Mouse (Mus musculus) lung, embryonic 16.5 days (tissue): Measurements from ENCODE around the gene Anapc15-ps. TPM values are rescaled to one million over a fixed set of nuclear protein-coding genes. Genes with fewer than 3 reads are reported as not detected.

Source experiments
- ATAC-seq: fragments of 200-750 bp; cut with Nextera tagmentation; 2 replicates; pipeline ENCODE4 v1.8.0; 2017; ENCODE audit warnings: low read depth, mild to moderate bottlenecking, moderate library complexity
- H3K27ac ChIP-seq: fragments of 300-500 bp; sonication (generic); 2 replicates; pipeline ENCODE4 v1.5.1; 2014; ENCODE audit warnings: mild to moderate bottlenecking, control low read depth, low read length
- H3K27me3 ChIP-seq: fragments of 300-500 bp; sonication (generic); 2 replicates; pipeline ENCODE4 v1.6.1; 2014; ENCODE audit warnings: low read depth, low read length, mixed read lengths; ENCODE audit not compliant: control insufficient read depth, insufficient read depth
- H3K36me3 ChIP-seq: fragments of 300-500 bp; sonication (generic); 2 replicates; pipeline ENCODE4 v1.6.1; 2014; ENCODE audit warnings: low read length; ENCODE audit not compliant: control insufficient read depth, insufficient read depth
- H3K4me1 ChIP-seq: fragments of 300-500 bp; sonication (generic); replicated peaks from 2 replicates; pipeline ENCODE4 v1.6.1; 2014; ENCODE audit warnings: low read length, mixed read lengths; ENCODE audit not compliant: control insufficient read depth, insufficient read depth
- H3K4me2 ChIP-seq: fragments of 300-500 bp; sonication (generic); 2 replicates; pipeline ENCODE4 v1.6.1; 2014; ENCODE audit warnings: low read depth, low read length, control low read depth
- H3K4me3 ChIP-seq: fragments of 300-500 bp; sonication (generic); 2 replicates; pipeline ENCODE4 v1.5.1; 2014; ENCODE audit warnings: mild to moderate bottlenecking, low read length, control low read depth
- H3K9ac ChIP-seq: fragments of 300-500 bp; sonication (generic); 2 replicates; pipeline ENCODE4 v1.6.1; 2014; ENCODE audit warnings: low read length, control low read depth
- H3K9me3 ChIP-seq: fragments of 300-500 bp; sonication (generic); 2 replicates; pipeline ENCODE4 v1.6.1; 2016; ENCODE audit warnings: low read length; ENCODE audit not compliant: control insufficient read depth
- WGBS: fragments of 180-500 bp; shearing (Covaris S2); extraction: QIAGEN DNeasy Blood & Tissue Kit; methylation state at CpG from one replicate; pipeline ENCODE4 v1.1.7; 2014; 5-methylcytosine and 5-hydroxymethylcytosine counted together
- polyA plus RNA-seq: library from polyadenylated mRNA; unstranded; fragments of >200 nt; fragmentation: Nextera tagmentation; extraction: Ambion mirVana; gene quantifications from 2 replicates; pipeline ENCODE4 v1.2.1, GENCODE M21; 2015

The Anapc15-ps gene
- polyA plus RNA-seq, 1 experiment from 2014 or later: not detected

GRCm38 (mm10) chr10:95709143-95709880 is 36.1 kb upstream of the Anapc15-ps start:
- Histone ChIP-seq H3K4me1 (peaks cover 7% of the 10 kb centered on the region), H3K9ac (no peak overlapping the region), H3K9me3 (no peaks in the 10 kb centered on the region), H3K4me3 (no peak overlapping the region), H3K27ac (no peak overlapping the region), H3K4me2 (no peak overlapping the region), H3K36me3 (no peaks in the 10 kb centered on the region), H3K27me3 (no peaks in the 10 kb centered on the region)
- WGBS: 57% methylated on average over 10 of the region's 10 CpGs
- ATAC-seq: no peak

- no peaks in the 10 kb centered on the region for H3K27me3 ChIP-seq
- H3K4me3 ChIP-seq: no peak overlapping the region
- peak; percentile 84 for ATAC-seq
- H3K9ac ChIP-seq: no peak overlapping the region
- peaks cover 7% of the 10 kb centered on the region for H3K4me1 ChIP-seq
- 46% methylated on average over 5 of the region's 5 CpGs for WGBS
- H3K4me2 ChIP-seq: no peak overlapping the region
- no peaks in the 10 kb centered on the region for H3K36me3 ChIP-seq
- no peaks in the 10 kb centered on the region for H3K9me3 ChIP-seq
- peak overlapping the region; percentile 48 for H3K27ac ChIP-seq
These were observed 34.8 kb upstream of the Anapc15-ps start for GRCm38 (mm10) chr10:95708001-95708400.

DNA sequence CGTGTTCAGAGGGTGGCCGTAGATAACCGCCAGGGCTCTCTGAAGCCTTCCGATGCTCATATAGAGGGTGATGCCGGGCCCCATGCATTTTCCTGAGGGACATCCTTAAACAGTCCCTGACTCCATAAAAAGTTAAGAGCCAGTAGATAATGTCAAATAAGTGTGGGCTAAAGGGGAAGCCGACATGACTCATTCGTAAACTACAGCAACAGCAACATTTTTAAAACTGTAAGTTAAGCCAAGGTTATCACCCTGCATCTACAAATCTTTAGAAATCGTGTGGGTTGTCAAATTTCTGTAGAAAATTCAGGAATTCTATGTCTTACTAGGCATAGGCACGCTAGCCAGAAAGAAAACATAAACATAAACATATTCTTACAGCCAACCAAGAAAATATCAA is 33.6 kb upstream of the Anapc15-ps start:
- no peaks in the 10 kb centered on the region for H3K9me3 ChIP-seq
- no peak overlapping the region for H3K9ac ChIP-seq
- no peak overlapping the region for H3K27ac ChIP-seq
- 74% methylated on average over 9 of the region's 9 CpGs for WGBS
- no peaks in the 10 kb centered on the region for H3K27me3 ChIP-seq
- ATAC-seq: no peak
- H3K4me3 ChIP-seq: no peak overlapping the region
- no peaks in the 10 kb centered on the region for H3K36me3 ChIP-seq
- H3K4me2 ChIP-seq: no peak overlapping the region
- peaks cover 7% of the 10 kb centered on the region for H3K4me1 ChIP-seq

DNA sequence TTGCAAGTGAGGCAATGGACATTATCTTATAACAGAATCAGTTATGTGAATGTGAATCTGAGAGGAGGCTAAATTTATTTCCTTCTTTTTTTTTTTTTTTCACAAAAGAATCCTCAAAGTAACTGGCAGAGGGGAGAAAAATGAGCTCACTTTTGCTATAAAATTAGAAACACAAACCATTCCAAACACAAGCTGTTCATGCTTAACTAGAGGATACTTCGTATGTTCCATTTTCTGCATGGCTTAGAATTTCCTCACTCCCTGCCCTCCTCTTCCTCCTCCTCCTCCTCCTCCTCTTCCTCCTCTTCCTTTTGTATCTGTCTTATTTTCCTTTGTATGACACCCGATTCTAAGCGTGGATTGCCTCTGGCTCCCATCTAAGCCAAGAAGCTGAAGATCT is 32.5 kb upstream of the Anapc15-ps start:
- Histone ChIP-seq H3K4me1 (peaks cover 7% of the 10 kb centered on the region), H3K27ac (no peak overlapping the region), H3K36me3 (no peaks in the 10 kb centered on the region), H3K4me2 (no peak overlapping the region), H3K27me3 (no peaks in the 10 kb centered on the region), H3K9me3 (no peaks in the 10 kb centered on the region), H3K4me3 (no peak overlapping the region), H3K9ac (no peak overlapping the region)
- no peak for ATAC-seq
- 74% methylated on average over 3 of the region's 3 CpGs for WGBS

DNA sequence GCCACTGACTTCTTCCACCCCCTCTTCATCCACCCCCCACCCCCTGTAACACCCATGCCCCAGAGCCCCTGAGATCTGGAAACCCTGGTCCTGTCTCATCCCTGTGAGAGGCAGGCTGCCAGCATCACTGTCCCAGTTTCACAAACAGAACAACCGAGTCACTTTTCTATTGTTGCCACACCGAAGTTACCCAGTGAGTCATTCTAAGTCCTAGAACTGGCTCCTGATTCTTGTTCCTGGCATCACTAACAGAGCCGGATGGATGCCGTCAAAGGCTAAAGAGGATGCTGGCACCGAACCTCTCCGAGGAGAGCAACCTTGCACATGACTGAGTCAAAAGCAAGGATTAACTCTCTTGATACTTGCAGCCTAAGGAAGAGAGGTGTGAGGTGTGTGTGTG is 31.6 kb upstream of the Anapc15-ps start:
- H3K4me3 ChIP-seq: no peak overlapping the region
- no peaks in the 10 kb centered on the region for H3K27me3 ChIP-seq
- peaks cover 7% of the 10 kb centered on the region for H3K4me1 ChIP-seq
- H3K9me3 ChIP-seq: no peaks in the 10 kb centered on the region
- H3K27ac ChIP-seq: no peak overlapping the region
- H3K9ac ChIP-seq: no peak overlapping the region
- H3K4me2 ChIP-seq: no peak overlapping the region
- no peak for ATAC-seq
- WGBS: 82% methylated on average over 6 of the region's 6 CpGs
- no peaks in the 10 kb centered on the region for H3K36me3 ChIP-seq

GRCm38 (mm10) chr10:95703730-95704129 is 30.5 kb upstream of the Anapc15-ps start:
- Histone ChIP-seq H3K27ac (no peak overlapping the region), H3K4me2 (no peak overlapping the region), H3K36me3 (no peaks in the 10 kb centered on the region), H3K4me3 (no peak overlapping the region), H3K9me3 (no peaks in the 10 kb centered on the region), H3K27me3 (no peaks in the 10 kb centered on the region), H3K4me1 (peaks cover 7% of the 10 kb centered on the region; the same call in 1 of the 2 replicates), H3K9ac (no peak overlapping the region)
- 82% methylated on average over 5 of the region's 5 CpGs for WGBS
- ATAC-seq: no peak

GRCm38 (mm10) chr10:95700422-95700821 is 27.2 kb upstream of the Anapc15-ps start:
- Histone ChIP-seq H3K9ac (no peak overlapping the region), H3K36me3 (no peaks in the 10 kb centered on the region), H3K4me2 (no peak overlapping the region), H3K9me3 (no peaks in the 10 kb centered on the region), H3K27me3 (no peaks in the 10 kb centered on the region), H3K27ac (no peak overlapping the region), H3K4me3 (no peak overlapping the region), H3K4me1 (no peaks in the 10 kb centered on the region)
- no peak for ATAC-seq
- WGBS: 68% methylated on average over 4 of the region's 4 CpGs

DNA sequence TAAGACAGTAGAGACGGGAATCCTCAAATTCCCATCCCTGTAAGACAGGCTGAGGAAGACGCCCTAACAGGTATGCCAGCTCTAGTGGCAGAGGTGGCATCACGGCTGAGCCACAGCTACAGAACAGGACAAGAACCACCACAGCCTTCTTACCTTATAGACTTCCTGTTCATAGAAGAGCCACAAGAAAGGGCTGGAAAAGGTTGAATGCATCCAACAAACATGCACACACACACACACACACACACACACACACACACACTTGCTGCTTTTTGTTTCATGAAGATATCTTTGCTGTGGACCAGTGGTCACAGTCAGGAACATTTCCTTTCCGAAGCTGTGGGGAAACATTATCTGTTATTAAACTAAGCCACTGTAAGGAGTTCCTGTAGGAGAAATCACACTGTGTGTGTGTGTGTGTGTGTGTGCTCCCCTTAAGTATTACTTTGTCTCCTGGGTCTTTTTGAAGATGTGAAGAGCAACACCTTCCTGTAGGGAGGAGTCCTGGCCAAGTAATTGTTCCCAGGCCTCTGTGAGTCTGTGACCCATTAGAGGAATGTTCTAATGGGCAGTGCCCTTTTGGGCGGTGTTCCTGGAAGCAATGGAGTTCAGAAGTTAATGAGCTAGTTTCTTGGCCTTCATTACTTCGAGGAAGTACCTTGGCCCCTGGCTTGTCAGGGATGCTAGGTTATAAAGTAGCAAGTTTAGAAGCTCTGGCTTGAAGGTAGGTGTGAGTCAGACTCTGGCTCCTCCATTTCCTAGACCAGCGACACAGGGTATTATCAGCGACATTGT is 25.9 kb upstream of the Anapc15-ps start:
- Histone ChIP-seq H3K4me2 (no peak overlapping the region), H3K27me3 (no peaks in the 10 kb centered on the region), H3K9ac (no peak overlapping the region), H3K27ac (no peak overlapping the region), H3K4me1 (no peaks in the 10 kb centered on the region), H3K4me3 (no peak overlapping the region), H3K9me3 (no peaks in the 10 kb centered on the region), H3K36me3 (no peaks in the 10 kb centered on the region)
- no peak for ATAC-seq
- 88% methylated on average over 8 of the region's 8 CpGs for WGBS

DNA sequence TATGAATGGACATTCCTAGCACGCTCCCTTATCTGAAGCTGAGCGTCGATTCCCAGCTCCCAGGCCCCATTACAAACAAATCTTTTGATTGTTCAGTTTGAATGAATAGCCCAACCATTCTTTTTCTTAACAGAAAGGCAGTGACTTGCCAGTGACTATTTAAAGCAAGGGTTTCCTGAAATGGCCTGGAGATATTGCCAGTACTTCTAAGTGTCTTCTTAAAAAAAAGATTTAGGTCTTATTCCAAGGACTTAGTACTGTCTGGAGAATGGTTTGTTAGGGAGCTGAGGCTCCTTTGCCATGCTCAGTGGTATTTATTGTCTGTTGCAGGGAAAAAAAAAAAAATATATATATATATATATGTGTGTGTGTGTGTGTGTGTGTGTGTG is 23.0 kb upstream of the Anapc15-ps start:
- H3K4me3 ChIP-seq: no peak overlapping the region
- no peak for ATAC-seq
- H3K9ac ChIP-seq: no peak overlapping the region
- no peaks in the 10 kb centered on the region for H3K36me3 ChIP-seq
- no peaks in the 10 kb centered on the region for H3K27me3 ChIP-seq
- no peak overlapping the region for H3K4me2 ChIP-seq
- no peaks in the 10 kb centered on the region for H3K9me3 ChIP-seq
- no peak overlapping the region for H3K27ac ChIP-seq
- no peaks in the 10 kb centered on the region for H3K4me1 ChIP-seq
- 31% methylated on average over 3 of the region's 3 CpGs for WGBS
